Mouse (Mus musculus): ENCODE measurements around the gene Washc3. TPM values are rescaled to one million over a fixed set of nuclear protein-coding genes. Genes with fewer than 3 reads are reported as not detected.

The Washc3 gene
- 47.0 and 50.1 TPM in 2 replicates for polyA plus RNA-seq (2012; rRNA removed)

- DNase-seq (ENCODE audit: low spot score), result peak; percentile 72
Measured at GRCm38 (mm10) chr10:88200951-88201638, at the start of gene Washc3. Gene Washc3 (plus strand): TSS chr10:88201093.

DNA sequence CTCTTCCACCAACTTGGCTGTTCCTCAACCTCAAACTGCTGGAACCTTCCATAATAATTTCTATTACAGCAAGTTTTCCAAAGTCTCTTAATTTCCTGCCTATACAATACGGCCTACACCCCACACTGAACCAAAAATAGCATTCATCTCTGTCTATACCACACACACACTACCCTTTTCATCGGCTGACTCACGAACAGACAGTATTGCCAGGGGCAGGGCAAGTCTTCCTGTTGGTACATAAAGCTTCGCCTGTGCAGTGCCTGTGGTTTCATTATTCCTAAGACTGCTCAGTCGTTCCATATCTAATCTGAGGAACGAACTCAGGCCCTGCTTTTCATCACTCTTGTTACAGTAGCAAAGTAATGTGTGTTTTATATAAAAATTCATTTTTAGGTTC lies 49.2 kb upstream of the Washc3 start:
- no peak for DNase-seq (ENCODE audit: low spot score)

DNA sequence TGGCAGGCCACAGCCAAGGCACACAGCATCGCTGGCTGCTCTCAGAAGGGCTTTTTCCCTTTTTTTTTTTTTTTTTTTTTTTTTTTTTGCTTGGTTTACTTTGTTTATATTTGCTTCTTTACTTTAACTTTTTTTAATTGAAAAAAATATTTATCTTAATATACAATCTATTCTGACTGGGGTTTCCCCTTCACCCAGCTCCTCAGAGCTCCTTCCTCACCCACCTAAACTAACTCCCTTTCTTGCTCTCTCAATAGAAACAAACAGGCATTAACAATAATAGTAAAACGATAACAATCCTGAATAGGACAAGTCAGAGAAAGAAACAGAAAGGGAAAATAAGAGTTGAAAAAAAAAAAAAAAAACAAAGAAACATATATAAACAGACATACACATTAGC lies 38.8 kb upstream of the Washc3 start:
- no peak for DNase-seq (ENCODE audit: low spot score)

GRCm38 (mm10) chr10:88162676-88163075 lies 38.2 kb upstream of the Washc3 start:
- no peak for DNase-seq (ENCODE audit: low spot score)

DNA sequence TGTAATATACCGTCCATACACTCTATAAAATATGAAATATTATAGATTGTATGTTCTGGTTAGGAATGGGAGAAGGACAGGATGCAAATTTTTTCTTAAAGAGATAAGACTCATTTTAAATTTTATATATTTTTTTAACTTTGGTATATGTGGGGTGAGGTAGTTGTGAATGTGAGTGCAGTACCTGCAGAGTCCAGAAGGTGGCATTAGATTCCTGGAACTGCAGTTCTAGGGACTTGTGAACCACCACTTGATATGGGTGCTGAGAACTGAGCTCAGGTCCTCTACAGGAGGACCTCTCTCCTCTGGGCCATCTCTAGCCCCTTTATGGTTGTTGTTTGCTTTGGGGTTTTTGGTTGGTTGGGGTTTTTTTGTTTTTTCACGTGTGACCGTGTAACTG lies 34.7 kb upstream of the Washc3 start:
- no peak for DNase-seq (ENCODE audit: low spot score)

DNA sequence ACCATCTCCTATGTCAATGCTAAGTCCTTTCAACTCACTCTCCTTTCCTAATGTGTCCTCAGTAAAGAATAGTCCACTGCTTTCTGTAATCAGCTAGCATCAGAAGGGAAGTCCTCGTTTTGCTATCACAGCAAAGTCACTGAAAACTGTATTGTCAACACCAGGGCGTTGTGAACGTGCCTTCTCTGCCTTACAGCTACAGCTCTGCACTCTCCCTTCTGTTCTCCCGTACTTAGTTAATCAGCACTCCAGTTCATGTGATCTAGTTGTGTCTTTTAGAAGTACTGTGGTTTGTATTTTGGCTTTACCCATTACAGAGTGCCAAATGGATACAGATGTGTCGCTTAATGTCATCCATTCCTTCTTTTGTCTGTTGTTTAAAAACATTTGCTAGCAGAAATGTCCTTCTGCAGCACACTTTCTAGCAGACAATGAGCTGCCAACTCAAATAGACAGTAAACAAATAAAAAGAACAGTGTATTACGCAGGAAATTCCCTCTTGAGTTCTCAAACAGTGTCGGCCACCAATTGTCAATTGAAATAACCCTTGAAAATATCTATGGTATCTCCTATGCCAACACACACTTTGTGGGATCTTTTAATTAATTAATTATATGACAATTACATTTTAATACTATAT lies 33.3 kb upstream of the Washc3 start:
- DNase-seq (ENCODE audit: low spot score), result no peak

DNA sequence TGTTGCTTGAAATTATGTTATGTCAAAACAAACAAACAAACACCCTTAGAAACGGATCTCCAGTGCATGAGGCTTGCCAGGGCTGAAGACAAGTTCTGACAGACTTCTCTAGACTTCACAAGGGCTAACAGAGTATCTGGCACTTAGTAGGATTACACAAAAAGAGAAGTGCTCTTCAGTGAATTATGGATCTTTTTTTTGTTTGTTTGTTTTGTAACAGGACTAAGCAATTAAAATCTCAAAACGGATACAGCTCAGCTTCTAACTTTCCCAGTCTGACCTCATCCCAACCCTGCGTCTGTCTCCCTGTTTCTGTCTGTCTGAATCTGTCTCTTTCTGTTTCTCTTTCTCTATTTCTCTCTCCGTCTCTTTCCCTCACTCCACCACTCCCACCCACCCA lies 352 bp upstream of the Washc3 start:
- no peak for DNase-seq (ENCODE audit: low spot score)

GRCm38 (mm10) chr10:88201650-88202049 lies 757 bp downstream of the Washc3 start:
- no peak for DNase-seq (ENCODE audit: low spot score)

DNA sequence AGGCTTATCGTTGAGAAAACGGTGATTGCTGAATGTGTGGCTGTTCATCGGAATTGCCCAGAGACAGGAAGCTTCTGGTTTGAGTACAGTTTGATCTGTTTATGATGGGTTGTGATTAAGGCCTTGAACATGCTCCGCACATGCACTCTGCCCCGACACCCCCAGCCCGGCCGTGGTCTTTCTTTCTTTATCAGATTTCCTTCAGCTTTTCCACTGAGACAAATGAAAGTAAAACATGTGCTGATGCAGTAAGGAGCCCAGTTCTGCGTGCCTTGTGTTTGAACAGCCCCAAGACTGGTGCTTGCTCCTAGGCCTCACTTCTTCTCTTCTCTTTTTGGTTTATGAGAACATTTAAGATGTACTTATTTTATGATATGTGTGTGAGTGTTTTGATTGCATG lies 1.7 kb downstream of the Washc3 start:
- DNase-seq (ENCODE audit: low spot score), result no peak

- no peak for DNase-seq (ENCODE audit: low spot score)
Measured at GRCm38 (mm10) chr10:88203236-88203635, 2.3 kb downstream of the Washc3 start.

- no peak for DNase-seq (ENCODE audit: low spot score)
Measured at GRCm38 (mm10) chr10:88212644-88213043, 11.8 kb downstream of the Washc3 start.

- no peak for DNase-seq (ENCODE audit: low spot score)
Measured at GRCm38 (mm10) chr10:88214800-88215514, 14.1 kb downstream of the Washc3 start.

- DNase-seq (ENCODE audit: low spot score), result no peak
Measured at GRCm38 (mm10) chr10:88218161-88218560, 17.3 kb downstream of the Washc3 start.

DNA sequence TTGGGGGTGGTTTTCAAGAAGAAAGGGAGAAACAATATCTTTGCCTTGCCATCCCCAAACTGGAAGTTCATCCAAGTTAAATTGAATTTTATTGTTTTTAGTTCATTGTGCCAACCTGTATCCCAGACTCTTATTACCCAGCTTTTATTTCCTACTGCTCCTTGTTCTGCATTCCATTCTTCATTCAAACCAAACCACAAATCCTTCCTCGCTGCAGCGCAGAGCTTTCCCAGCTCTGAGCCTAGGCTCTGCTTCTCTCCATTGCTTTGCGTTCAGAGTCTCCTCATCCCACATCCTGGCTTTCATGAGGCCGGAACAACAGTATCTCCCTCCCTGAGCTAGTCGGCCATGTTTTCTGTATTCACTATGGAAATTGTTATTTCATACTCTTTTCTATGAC lies 20.8 kb downstream of the Washc3 start:
- no peak for DNase-seq (ENCODE audit: low spot score)

DNA sequence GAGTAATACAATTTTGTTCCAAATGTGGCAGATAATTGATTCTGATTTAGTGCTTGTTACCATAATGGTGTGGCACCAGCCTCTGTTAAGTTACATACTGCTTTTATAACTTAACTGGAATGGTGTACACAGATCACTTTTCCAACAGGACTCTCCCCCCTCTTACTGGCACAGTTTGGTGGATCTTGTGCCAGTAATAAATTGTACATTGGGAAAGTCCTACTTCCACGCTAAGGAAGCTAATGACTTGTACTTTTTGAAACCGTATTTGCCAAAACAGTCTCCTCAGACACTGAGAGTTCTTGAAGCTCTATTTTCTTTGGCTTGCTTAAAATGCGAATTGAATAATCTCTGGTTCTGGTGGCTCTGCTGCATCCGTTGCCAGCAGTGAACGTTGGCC lies 24.5 kb downstream of the Washc3 start:
- no peak for DNase-seq (ENCODE audit: low spot score)

- no peak for DNase-seq (ENCODE audit: low spot score)
Measured at GRCm38 (mm10) chr10:88227962-88228361, 27.1 kb downstream of the Washc3 start.

GRCm38 (mm10) chr10:88228521-88229017 lies 27.7 kb downstream of the Washc3 start:
- DNase-seq (ENCODE audit: low spot score), result no peak

GRCm38 (mm10) chr10:88231671-88232070 lies 30.8 kb downstream of the Washc3 start:
- DNase-seq (ENCODE audit: low spot score), result no peak

GRCm38 (mm10) chr10:88232765-88233164 lies 31.9 kb downstream of the Washc3 start:
- no peak for DNase-seq (ENCODE audit: low spot score)

DNA sequence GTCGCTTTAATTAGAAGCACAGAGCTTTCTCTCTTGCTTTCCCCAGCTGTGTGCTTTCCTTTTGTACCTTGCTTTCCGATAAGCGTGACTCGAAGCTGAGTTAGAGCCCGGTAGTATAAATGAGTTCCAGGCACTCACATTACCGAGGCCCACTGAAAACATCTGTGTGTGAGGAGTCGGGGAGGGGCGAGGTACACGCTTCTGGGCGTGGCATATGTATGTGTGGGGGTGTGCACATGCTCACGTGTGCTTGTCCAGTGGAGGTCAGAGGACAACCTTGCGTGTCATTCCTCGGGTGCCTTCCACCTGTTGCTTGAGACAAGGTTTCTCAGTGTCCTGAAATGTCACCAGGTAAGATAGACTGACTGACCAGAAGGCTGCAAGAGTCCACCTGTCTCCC lies 43.8 kb downstream of the Washc3 start:
- no peak for DNase-seq (ENCODE audit: low spot score)

DNA sequence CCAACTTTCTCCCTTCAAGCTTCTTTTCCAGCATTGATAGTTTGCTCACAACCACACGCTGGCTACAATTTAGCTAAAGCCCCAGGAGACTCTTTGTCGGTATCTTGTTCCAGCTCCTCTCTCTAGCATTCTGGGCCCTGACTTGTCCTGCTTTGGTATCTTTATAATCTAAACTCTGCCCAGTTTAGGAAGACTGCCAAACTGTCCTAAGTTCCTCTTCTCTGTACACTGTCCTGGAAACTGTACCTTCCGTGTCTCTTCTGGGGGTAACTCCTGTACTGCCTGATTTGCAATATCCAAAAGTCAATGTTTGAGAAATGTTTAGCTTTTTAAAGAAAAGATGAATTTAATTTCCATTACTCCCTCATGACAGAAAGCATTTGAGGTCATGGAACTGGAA lies 49.4 kb downstream of the Washc3 start:
- DNase-seq (ENCODE audit: low spot score), result no peak

GRCm38 (mm10) chr10:88252121-88252862 lies 51.4 kb downstream of the Washc3 start:
- DNase-seq (ENCODE audit: low spot score), result no peak
